Mouse (Mus musculus): ENCODE results near the gene Isl1. TPM values are rescaled to one million over a fixed set of nuclear protein-coding genes. Genes with fewer than 3 reads are reported as not detected.

Gene Isl1
- polyA plus RNA-seq, 1 experiment from 2014 or later = 1.6 TPM

- H3K4me3 ChIP-seq = no peak overlapping the region
- peaks cover 7% of the 10 kb centered on the region; the same call in 1 of the 2 replicates for H3K4me1 ChIP-seq
- no peak overlapping the region for H3K4me2 ChIP-seq
- peaks cover 91% of the 10 kb centered on the region for H3K27me3 ChIP-seq (replicated peaks)
- H3K9ac ChIP-seq = no peak overlapping the region
- H3K9me3 ChIP-seq (replicated peaks) = no peaks in the 10 kb centered on the region
- ATAC-seq = no peak
- H3K36me3 ChIP-seq = no peaks in the 10 kb centered on the region
- no peak overlapping the region for H3K27ac ChIP-seq
- 3% methylated on average over 25 of the region's 25 CpGs for WGBS (ENCODE audit: insufficient replicate concordance)
These were observed 4.6 kb downstream of the Isl1 start for GRCm38 (mm10) chr13:116304713-116305470.

- Histone ChIP-seq H3K4me2 (no peak overlapping the region), H3K4me3 (no peak overlapping the region), H3K36me3 (no peaks in the 10 kb centered on the region), H3K27me3 (replicated peaks) (peaks cover 90% of the 10 kb centered on the region), H3K4me1 (no peaks in the 10 kb centered on the region), H3K27ac (no peak overlapping the region), H3K9me3 (replicated peaks) (no peaks in the 10 kb centered on the region), H3K9ac (no peak overlapping the region)
- 8% methylated on average over 6 of the region's 6 CpGs for WGBS (ENCODE audit: insufficient replicate concordance)
- ATAC-seq = no peak
These were observed 5.7 kb downstream of the Isl1 start for GRCm38 (mm10) chr13:116303766-116304165.

GRCm38 (mm10) chr13:116302861-116303260 is 6.6 kb downstream of the Isl1 start:
- no peak overlapping the region for H3K4me3 ChIP-seq
- no peaks in the 10 kb centered on the region for H3K9me3 ChIP-seq (replicated peaks)
- H3K4me2 ChIP-seq = no peak overlapping the region
- H3K27ac ChIP-seq = no peak overlapping the region
- H3K9ac ChIP-seq = no peak overlapping the region
- ATAC-seq = no peak
- no peaks in the 10 kb centered on the region for H3K36me3 ChIP-seq
- H3K27me3 ChIP-seq (replicated peaks) = peaks cover 88% of the 10 kb centered on the region
- 14% methylated on average over 15 of the region's 15 CpGs for WGBS (ENCODE audit: insufficient replicate concordance)
- no peaks in the 10 kb centered on the region for H3K4me1 ChIP-seq

- H3K27me3 ChIP-seq (replicated peaks) = peaks cover 92% of the 10 kb centered on the region
- H3K27ac ChIP-seq = no peak overlapping the region
- H3K4me3 ChIP-seq = no peak overlapping the region
- 16% methylated on average over 3 of the region's 3 CpGs for WGBS (ENCODE audit: insufficient replicate concordance)
- H3K4me1 ChIP-seq = no peaks in the 10 kb centered on the region
- no peaks in the 10 kb centered on the region for H3K36me3 ChIP-seq
- H3K9ac ChIP-seq = no peak overlapping the region
- ATAC-seq = no peak
- no peaks in the 10 kb centered on the region for H3K9me3 ChIP-seq (replicated peaks)
- H3K4me2 ChIP-seq = no peak overlapping the region
These were observed 7.8 kb downstream of the Isl1 start for GRCm38 (mm10) chr13:116301706-116302105.

GRCm38 (mm10) chr13:116299241-116299640 is 10.2 kb downstream of the Isl1 start:
- 20% methylated on average over 7 of the region's 7 CpGs for WGBS (ENCODE audit: insufficient replicate concordance)
- peaks cover 88% of the 10 kb centered on the region for H3K27me3 ChIP-seq (replicated peaks)

GRCm38 (mm10) chr13:116298641-116299170 is 10.8 kb downstream of the Isl1 start:
- ATAC-seq = no peak
- H3K27ac ChIP-seq = no peak overlapping the region
- no peaks in the 10 kb centered on the region for H3K9me3 ChIP-seq (replicated peaks)
- no peak overlapping the region for H3K9ac ChIP-seq
- 13% methylated on average over 13 of the region's 13 CpGs for WGBS (ENCODE audit: insufficient replicate concordance)
- no peaks in the 10 kb centered on the region for H3K36me3 ChIP-seq
- no peaks in the 10 kb centered on the region for H3K4me1 ChIP-seq
- no peak overlapping the region for H3K4me2 ChIP-seq
- no peak overlapping the region for H3K4me3 ChIP-seq
- H3K27me3 ChIP-seq (replicated peaks) = peaks cover 88% of the 10 kb centered on the region

More at GRCm38 (mm10) chr13:116299241-116299640, 10.2 kb downstream of the Isl1 start:
- Histone ChIP-seq H3K4me1 (no peaks in the 10 kb centered on the region), H3K27ac (no peak overlapping the region), H3K4me3 (no peak overlapping the region), H3K9me3 (replicated peaks) (no peaks in the 10 kb centered on the region), H3K4me2 (no peak overlapping the region), H3K36me3 (no peaks in the 10 kb centered on the region), H3K9ac (no peak overlapping the region)
- no peak for ATAC-seq

- H3K4me1 ChIP-seq = no peaks in the 10 kb centered on the region
- H3K36me3 ChIP-seq = no peaks in the 10 kb centered on the region
- no peak overlapping the region for H3K4me2 ChIP-seq
- H3K9ac ChIP-seq = no peak overlapping the region
- 8% methylated on average over 8 of the region's 8 CpGs for WGBS (ENCODE audit: insufficient replicate concordance)
- H3K4me3 ChIP-seq = no peak overlapping the region
- H3K9me3 ChIP-seq (replicated peaks) = no peaks in the 10 kb centered on the region
- peaks cover 88% of the 10 kb centered on the region for H3K27me3 ChIP-seq (replicated peaks)
- H3K27ac ChIP-seq = no peak overlapping the region
- no peak for ATAC-seq
These were observed 11.5 kb downstream of the Isl1 start for GRCm38 (mm10) chr13:116298001-116298400.

GRCm38 (mm10) chr13:116297048-116297811 is 12.3 kb downstream of the Isl1 start:
- Histone ChIP-seq H3K9ac (no peak overlapping the region), H3K9me3 (replicated peaks) (no peaks in the 10 kb centered on the region), H3K4me3 (peak overlapping the region; percentile 7; the same call in 1 of the 2 replicates), H3K27me3 (replicated peaks) (peaks cover 83% of the 10 kb centered on the region), H3K36me3 (no peaks in the 10 kb centered on the region), H3K4me2 (peak overlapping the region; percentile 22; the same call in 1 of the 2 replicates), H3K4me1 (no peaks in the 10 kb centered on the region), H3K27ac (no peak overlapping the region)
- 0 out of 2 replicates have a peak, but pooled peaks have one; percentile 32 for ATAC-seq
- 3% methylated on average over 33 of the region's 33 CpGs for WGBS (ENCODE audit: insufficient replicate concordance)

GRCm38 (mm10) chr13:116295401-116295800 is 14.1 kb downstream of the Isl1 start:
- Histone ChIP-seq H3K27ac (no peak overlapping the region), H3K9me3 (replicated peaks) (no peaks in the 10 kb centered on the region), H3K9ac (no peak overlapping the region), H3K4me2 (no peak overlapping the region), H3K36me3 (no peaks in the 10 kb centered on the region), H3K4me1 (no peaks in the 10 kb centered on the region), H3K27me3 (replicated peaks) (peaks cover 69% of the 10 kb centered on the region), H3K4me3 (no peak overlapping the region)
- ATAC-seq = no peak
- 23% methylated on average over 4 of the region's 4 CpGs for WGBS (ENCODE audit: insufficient replicate concordance)

- Histone ChIP-seq H3K4me2 (no peak overlapping the region), H3K36me3 (no peaks in the 10 kb centered on the region), H3K27me3 (replicated peaks) (peaks cover 62% of the 10 kb centered on the region), H3K27ac (no peak overlapping the region), H3K9me3 (replicated peaks) (no peaks in the 10 kb centered on the region), H3K9ac (no peak overlapping the region), H3K4me1 (no peaks in the 10 kb centered on the region), H3K4me3 (no peak overlapping the region)
- WGBS (ENCODE audit: insufficient replicate concordance) = 9% methylated on average over 6 of the region's 6 CpGs
- no peak for ATAC-seq
These were observed 14.8 kb downstream of the Isl1 start for GRCm38 (mm10) chr13:116294734-116295133.

GRCm38 (mm10) chr13:116294151-116294461 is 15.4 kb downstream of the Isl1 start:
- peaks cover 56% of the 10 kb centered on the region for H3K27me3 ChIP-seq (replicated peaks)
- H3K4me3 ChIP-seq = no peak overlapping the region
- 3% methylated on average over 11 of the region's 11 CpGs for WGBS (ENCODE audit: insufficient replicate concordance)
- no peak for ATAC-seq
- H3K27ac ChIP-seq = no peak overlapping the region
- no peaks in the 10 kb centered on the region for H3K36me3 ChIP-seq
- peak overlapping the region; percentile 38 for H3K4me2 ChIP-seq
- no peaks in the 10 kb centered on the region for H3K9me3 ChIP-seq (replicated peaks)
- no peaks in the 10 kb centered on the region for H3K4me1 ChIP-seq
- H3K9ac ChIP-seq = no peak overlapping the region
